Mouse (Mus musculus) liver, adult 2 months (tissue): ENCODE results near the gene Psme1.

Experiments used
- CTCF ChIP-seq: fragments of 200-500 bp; IDR thresholded peaks from 2 replicates; pipeline ENCODE4 v1.5.1; 2011; ENCODE audit warnings: low read depth, low read length, control low read depth
- POLR2A ChIP-seq: fragments of 200-500 bp; IDR thresholded peaks from 2 replicates; pipeline ENCODE4 v1.6.1; 2011; ENCODE audit warnings: low read length, control low read depth; ENCODE audit not compliant: insufficient read depth; ENCODE audit errors: extremely low read depth

DNA sequence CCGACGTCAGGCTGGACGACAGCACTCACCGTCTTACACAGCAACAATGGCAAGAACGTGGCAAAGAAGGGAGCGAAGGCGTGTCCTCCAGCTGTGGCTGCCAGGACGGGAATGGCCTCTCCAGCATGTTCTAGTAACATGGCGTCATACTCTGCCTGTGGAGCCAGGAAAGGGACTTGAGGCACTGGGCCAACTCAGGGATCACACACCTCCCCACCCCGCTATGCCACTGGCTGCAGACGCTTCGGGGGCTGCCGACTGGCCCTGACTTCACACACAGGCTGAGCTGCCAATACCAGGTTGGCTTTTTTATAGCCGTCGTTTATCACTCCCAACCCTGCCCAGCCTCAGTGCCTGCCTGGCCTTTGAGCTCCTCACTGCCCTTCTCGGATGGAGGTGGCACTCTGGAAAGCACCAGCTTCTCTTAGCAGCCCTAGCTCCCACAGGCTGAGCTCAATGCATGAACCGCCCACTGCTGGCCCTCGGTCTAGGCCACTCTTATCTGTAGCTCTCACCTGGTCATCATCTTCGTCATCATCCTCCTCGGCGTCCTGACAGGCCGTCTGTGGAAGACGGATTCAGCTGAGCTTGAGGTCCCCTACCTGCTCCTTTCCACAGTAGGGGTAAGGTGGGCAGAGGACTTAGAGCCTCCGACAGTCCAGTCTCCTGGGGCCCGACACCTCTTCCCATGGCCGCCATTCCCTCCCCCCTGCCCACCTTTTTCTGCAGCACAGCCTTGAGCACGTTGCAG is 50.3 kb downstream of the Psme1 start:
- TF ChIP-seq POLR2A = no peak
- no peak for TF ChIP-seq CTCF
